Mouse (Mus musculus) thymus, postnatal 4 days (tissue): ENCODE data around the gene Dip2c.

Experiments
- DNase-seq: peaks from one replicate; pipeline ENCODE4 v3.0.0; 2021

Gene Dip2c

GRCm38 (mm10) chr13:9276322-9276855 is at the start of gene Dip2c:
Gene Dip2c, plus strand, starts transcription at chr13:9276528.
- DNase-seq = peak; percentile 94

DNA sequence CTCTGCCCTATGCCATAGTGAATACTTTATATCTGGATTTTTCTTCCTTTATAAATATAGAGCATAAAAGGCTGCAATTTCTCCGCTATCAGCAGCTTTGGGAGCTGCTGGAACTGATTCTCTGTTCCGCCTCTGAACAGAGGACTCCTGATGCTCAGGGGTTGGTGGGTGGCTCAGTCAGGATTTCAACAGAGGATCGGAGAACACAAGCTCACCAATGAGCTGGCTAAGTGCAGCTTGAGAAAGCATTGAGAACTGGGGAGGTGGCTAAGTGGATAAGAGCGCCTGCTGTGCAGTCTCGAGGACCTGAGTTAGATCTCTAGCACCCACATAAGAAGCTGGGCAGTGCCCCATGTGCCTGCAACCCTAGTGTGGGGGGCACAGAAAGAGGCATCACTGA is 49.2 kb upstream of the Dip2c start:
- no peak for DNase-seq

DNA sequence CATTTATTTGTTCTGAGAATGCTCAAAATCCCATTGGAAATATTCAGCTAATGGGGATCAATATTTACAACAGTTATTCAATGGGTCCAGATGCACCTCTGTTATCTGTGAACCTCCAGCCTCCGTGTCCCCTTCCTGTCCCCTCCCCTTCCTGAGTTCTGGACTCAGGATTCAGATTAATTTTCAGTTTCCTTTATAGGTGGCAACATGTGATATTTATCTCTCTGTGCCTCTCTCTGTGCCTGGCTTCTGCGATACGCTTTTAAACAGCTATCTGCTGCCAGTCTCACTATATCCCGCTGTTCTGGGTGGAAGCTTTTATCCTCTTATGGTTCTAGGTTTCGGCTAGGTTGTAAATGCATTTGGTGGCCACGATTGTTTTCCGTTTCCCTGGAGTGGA is 38.8 kb upstream of the Dip2c start:
- DNase-seq = no peak

- DNase-seq = no peak
Measured at GRCm38 (mm10) chr13:9239127-9239526, 37.2 kb upstream of the Dip2c start.

GRCm38 (mm10) chr13:9239631-9240236 is 36.6 kb upstream of the Dip2c start:
- no peak for DNase-seq

- DNase-seq = no peak
Measured at GRCm38 (mm10) chr13:9261748-9262147, 14.6 kb upstream of the Dip2c start.

GRCm38 (mm10) chr13:9265516-9265915 is 10.8 kb upstream of the Dip2c start:
- no peak for DNase-seq

DNA sequence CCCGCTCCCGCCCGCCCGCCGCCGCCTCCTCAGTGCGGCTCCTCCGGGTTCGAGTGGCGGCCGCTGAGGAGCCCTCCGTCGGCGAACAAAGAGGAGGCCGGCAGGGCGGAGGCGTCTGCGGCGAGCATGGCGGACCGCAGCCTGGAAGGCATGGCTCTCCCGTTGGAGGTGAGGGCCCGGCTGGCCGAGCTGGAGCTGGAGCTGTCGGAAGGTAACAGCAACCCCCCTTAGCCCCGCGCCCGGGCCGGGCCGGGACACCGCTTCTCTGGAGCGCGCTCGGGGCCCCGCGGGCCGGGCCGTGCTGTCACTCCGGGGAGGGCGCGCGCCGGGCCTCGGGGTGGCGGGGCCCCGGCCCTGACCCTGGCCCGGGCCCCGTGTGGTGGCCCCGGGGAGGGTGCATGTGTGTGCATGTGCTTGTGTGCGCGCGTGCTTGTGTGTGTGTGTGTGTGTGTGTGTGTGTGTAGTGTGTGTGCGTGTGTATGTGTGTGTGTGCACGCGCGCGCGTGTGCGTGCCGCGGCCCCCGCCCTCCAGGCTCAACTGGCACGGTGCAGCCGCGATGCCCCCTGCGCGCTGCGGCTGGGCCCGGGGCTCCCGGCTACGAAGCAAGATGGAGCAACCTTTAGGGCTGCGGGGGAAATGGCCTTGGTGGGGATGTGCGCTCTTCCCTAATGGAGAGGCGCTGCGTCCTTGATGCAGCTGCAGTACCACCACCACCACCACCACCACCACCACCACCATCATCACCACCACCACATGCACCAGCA is 710 bp downstream of the Dip2c start:
- peak; percentile 75 for DNase-seq

- no peak for DNase-seq
Measured at GRCm38 (mm10) chr13:9277621-9277960, 1.3 kb downstream of the Dip2c start.

GRCm38 (mm10) chr13:9278636-9279035 is 2.3 kb downstream of the Dip2c start:
- no peak for DNase-seq

- DNase-seq = no peak
Measured at GRCm38 (mm10) chr13:9283050-9283449, 6.7 kb downstream of the Dip2c start.

DNA sequence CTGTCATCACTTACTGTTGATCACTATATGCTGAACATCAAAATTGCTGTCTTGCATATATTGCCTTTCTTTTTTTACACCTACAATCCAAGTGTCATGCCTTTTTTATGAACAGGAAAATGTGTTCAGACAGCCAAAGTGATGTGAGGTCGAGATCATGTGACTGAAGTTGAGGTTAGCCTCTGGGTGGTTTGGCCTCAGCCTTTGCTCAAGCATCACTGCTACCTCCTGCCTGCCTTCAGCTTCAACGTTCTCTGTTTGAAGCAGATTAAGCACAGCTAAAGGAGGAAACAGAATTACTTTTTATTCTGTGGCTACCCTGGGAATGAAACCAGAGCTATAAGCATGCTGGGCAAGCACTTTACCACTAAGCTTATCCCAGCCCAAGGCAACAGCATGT is 13.6 kb downstream of the Dip2c start:
- peak; percentile 12 for DNase-seq

- no peak for DNase-seq
Measured at GRCm38 (mm10) chr13:9296285-9296684, 20.0 kb downstream of the Dip2c start.

DNA sequence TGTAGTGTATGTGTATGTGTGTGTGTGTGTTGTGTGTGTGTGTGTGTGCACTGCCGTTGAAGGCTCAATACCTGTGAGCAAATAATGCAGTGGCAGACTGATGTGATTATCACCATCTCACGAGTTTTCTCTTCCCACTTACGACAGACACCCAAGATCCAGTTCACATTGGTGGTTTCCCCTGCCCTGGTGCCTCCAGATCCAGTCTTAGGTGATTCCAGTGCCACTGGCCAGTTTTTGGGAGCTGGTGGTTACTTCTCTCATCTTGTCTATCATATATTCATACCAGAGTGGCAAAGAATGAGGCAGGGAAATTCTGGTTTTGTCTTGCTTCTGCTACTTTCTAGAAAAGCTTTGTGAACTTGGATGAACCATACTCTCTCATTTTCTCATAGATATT is 20.9 kb downstream of the Dip2c start:
- no peak for DNase-seq

DNA sequence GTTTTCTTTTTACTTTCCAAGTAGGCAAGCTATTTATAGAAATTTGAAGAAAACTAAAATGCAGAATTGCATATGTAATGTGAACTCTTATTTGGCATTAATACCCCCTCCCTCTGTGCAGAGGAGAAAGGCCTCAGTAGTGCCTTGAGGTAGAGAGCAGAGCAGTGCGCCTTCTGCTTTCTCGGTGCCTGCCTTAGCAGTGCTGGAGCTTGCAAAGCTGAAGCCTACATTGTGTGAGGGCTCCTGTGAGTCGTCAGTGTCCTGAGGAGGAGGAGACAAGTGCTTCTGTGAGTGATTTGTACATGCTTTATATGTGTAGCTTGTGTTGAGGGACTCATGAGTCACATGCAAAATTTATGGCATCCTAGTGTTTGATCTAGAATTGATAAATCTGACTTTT is 21.4 kb downstream of the Dip2c start:
- DNase-seq = no peak

- DNase-seq = no peak
Measured at GRCm38 (mm10) chr13:9299657-9300056, 23.3 kb downstream of the Dip2c start.

DNA sequence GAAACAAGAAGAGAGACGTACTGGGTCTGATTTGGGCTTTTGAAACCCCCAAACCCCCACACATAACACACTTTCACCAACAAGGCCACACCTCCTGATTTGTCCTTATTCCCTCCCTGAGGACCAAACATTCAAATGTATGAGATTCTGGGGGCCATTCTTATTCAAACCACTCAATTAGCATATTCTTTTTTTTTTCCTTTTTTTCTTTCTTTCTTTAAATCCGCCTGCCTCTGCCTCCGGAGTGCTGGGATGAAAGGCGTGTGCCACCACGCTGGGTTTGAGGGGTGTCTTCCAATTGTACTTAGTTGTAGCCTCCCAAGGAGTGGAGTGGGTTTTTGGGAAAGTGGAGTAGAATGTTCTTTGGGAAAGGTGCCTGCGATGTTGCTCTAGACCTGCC is 32.5 kb downstream of the Dip2c start:
- DNase-seq = no peak

DNA sequence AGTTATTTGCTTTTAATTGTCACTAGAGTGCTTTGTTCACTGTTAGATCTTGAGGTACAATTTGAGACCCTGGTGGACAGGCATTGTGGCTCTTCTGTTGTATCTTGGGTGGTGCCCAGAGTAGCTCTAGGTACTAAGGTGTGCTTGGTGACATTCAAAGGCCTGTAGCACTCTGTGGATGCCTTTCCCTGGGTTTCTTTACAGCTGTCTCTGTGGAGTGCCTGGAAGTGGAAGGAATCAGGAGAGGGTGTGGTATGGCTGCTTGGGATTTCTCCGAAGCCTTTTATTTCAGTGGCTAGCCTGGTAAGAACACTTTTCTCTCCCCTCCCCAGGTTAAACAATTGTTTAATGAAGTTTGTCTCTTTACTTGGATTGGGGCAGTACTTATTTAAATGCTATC is 34.5 kb downstream of the Dip2c start:
- DNase-seq = no peak

DNA sequence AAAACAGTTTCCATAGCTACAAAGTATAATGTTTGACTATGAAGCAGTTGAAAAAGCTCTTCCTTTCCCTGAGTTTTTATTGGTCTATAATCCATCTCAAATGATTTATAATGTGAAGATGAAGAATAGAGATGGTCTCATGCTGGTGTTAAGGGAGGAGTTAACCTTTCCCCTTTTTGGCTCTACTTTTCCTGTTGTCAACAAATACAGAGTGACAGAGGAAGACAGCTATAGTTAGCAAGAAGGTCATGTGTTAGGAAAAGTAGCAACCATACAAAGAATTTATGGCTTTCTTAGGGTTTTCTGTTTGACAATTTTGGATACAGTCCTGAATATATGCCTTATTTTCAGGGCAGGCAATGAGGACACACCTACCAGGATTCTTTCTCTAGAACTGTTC is 36.6 kb downstream of the Dip2c start:
- DNase-seq = no peak

DNA sequence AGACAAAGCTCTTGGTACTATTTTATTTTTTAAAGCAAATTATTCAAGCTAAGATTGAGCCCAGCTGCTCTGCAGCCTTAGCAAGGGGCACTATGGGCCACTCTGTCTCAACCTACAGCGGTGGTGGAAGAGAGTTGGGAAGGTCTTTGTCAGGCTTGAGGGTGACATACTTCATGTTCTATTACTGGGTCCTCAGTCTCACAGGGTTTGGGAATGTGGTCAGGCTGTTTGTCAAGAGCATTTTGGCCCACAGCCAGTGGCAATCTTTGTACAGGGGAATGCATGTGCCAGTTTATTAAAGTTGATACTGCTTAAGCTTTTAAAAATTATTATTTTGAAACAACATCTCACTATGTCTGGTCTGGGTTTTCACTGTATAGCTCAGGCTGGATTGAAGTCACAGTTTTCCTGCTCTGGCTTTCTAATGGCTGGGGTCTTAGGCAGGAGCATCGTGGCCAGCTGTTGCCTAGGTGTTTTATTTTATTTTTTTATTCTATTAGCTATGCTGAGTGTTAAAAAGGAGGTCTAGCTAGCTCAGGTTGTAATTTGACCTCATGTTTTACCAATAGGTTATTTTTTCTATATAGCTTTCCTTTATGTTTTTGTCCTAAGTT is 37.9 kb downstream of the Dip2c start:
- DNase-seq = no peak

DNA sequence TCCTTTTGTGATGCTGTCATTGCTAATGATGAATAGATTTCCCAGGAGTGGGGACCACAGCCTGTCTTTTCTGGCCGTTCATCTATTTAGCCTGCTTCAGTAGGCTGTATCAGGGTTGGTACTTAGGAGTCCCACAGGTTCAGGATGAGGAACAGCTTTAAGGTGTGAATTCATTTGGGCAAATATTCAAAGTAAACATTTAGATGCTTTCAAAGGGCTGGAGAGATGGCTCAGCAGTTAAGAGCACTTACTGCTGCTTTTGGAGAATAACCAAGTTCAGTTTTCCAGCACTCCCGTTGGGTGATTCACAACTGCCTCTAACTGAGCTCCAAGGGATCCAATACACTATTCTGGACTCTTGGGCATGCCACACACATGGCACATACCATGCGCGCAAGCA is 38.4 kb downstream of the Dip2c start:
- no peak for DNase-seq

- peak; percentile 8 for DNase-seq
Measured at GRCm38 (mm10) chr13:9319745-9320144, 43.4 kb downstream of the Dip2c start.

GRCm38 (mm10) chr13:9325262-9325661 is 48.9 kb downstream of the Dip2c start:
- DNase-seq = no peak

- DNase-seq = peak; percentile 12
Measured at GRCm38 (mm10) chr13:9329307-9329915, 53.1 kb downstream of the Dip2c start.
